In the genomic region with DNA sequence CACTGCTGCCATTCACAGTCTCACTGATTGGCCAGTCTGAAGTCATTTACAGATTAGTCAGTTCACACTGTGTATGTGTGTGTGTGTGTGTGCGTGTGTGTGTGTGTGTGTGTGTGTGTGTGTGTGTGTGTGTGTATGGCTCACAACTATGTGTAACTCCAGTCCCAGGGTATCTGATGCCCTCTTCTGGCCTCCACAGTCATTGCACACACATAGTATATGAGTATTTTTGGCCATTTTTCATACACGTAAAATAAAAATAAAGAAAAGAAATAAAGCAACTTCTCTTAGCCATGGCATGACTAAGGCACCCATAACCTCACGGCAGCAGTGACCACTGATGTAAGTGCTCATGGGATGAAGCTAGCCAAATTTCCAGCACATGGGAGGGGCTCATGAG, we compare ENCODE assay signal across 12 mouse cellular contexts. TPM values are rescaled to one million over a fixed set of nuclear protein-coding genes. Genes with fewer than 3 reads are reported as not detected.
A peak's percentile ranks its signal among the peaks of the same experiment; 100 is the strongest.
DNase-seq lines count a peak whose midpoint lies in the region; ATAC-seq and TF ChIP-seq lines count a peak whose summit lies in the region.
"Had no signal": no experiment of that assay in that cellular context is flagged by ENCODE, and none has a peak within 500 bp of the region (broad histone marks: within the 10 kb centered on the region; RNA-seq: fewer than 3 reads in every experiment).

No protein-coding gene starts in this region.

- H3K4me1 ChIP-seq in kidney, adult 2 months (ENCODE audit: control insufficient read depth, insufficient read depth, low read length), result no peaks in the 10 kb centered on the region
- H3K4me1 ChIP-seq in heart, embryonic 10.5 days, result peaks cover 5% of the 10 kb centered on the region; the same call in 1 of the 2 replicates
- H3K4me1 ChIP-seq: lung, embryonic 15.5 days had no signal

- ATAC-seq in erythroblast, adult 5-6 weeks (replicated peaks; ENCODE audit: low FRiP score, poor library complexity, severe bottlenecking), result no peak

- H3K27me3 ChIP-seq in kidney, adult 2 months (replicated peaks; ENCODE audit: control insufficient read depth, insufficient read depth, low read length), result no peaks in the 10 kb centered on the region
- H3K27me3 ChIP-seq in heart, embryonic 10.5 days (ENCODE audit: insufficient read depth, poor library complexity, severe bottlenecking), result no peaks in the 10 kb centered on the region
- H3K27me3 ChIP-seq: hindbrain, embryonic 13.5 days; lung, embryonic 15.5 days had no signal

- TF ChIP-seq POLR2A in kidney, adult 2 months (IDR thresholded peaks at IDR 0.05; ENCODE audit: low read depth, low read length), result no peak
- no peak for TF ChIP-seq POLR2A in brain, embryonic 14.5 days (IDR thresholded peaks at IDR 0.05; ENCODE audit: borderline replicate concordance, extremely low read depth, insufficient read depth, insufficient read length, poor library complexity, severe bottlenecking)

- H3K36me3 ChIP-seq in kidney, adult 2 months (ENCODE audit: control insufficient read depth, insufficient read depth, low read length), result peaks cover 3% of the 10 kb centered on the region
- H3K36me3 ChIP-seq in heart, embryonic 10.5 days, result peaks cover 29% of the 10 kb centered on the region

- H3K4me3 ChIP-seq in kidney, adult 2 months (ENCODE audit: insufficient read depth, low read depth, low read length), result no peak overlapping the region
- H3K4me3 ChIP-seq in heart, embryonic 10.5 days, result no peak overlapping the region
- H3K4me3 ChIP-seq: hindbrain, embryonic 13.5 days; lung, embryonic 15.5 days; midbrain, embryonic 10.5 days had no signal

- peak; percentile 16; the same call in 1 of the 2 replicates for TF ChIP-seq CTCF in kidney, adult 2 months (conservative IDR thresholded peaks at IDR 0.05; ENCODE audit: insufficient read depth, insufficient read length, low read depth, low read length)
- peak; percentile 23; the same call in 1 of the 2 replicates for TF ChIP-seq CTCF in brain, embryonic 14.5 days (IDR thresholded peaks at IDR 0.05; ENCODE audit: borderline replicate concordance, extremely low read depth, insufficient read depth, insufficient read length)

- 87% methylated on average over 3 of the region's 3 CpGs for WGBS in kidney, adult 2 months
- 95% methylated on average over 3 of the region's 3 CpGs for WGBS in heart, embryonic 10.5 days

- H3K9me3 ChIP-seq in heart, embryonic 10.5 days, result no peaks in the 10 kb centered on the region
- H3K9me3 ChIP-seq: hindbrain, embryonic 13.5 days; lung, embryonic 15.5 days; midbrain, embryonic 10.5 days had no signal

- DNase-seq in kidney, adult 2 months, result no peak
- DNase-seq in kidney, adult 11 months, result no peak
- peak; percentile 16 for DNase-seq in thymus, postnatal 14 days
- no peak for DNase-seq in thymus, postnatal 10 days (ENCODE audit: low spot score in 2 of 2)
- DNase-seq in brain, embryonic 14.5 days (ENCODE audit: low read depth), result no peak
- no peak for DNase-seq in heart, embryonic 10.5 days (ENCODE audit: low spot score)
- DNase-seq: cerebellum, adult 11-12 months; kidney, postnatal 10 days had no signal

- no peak overlapping the region for H3K27ac ChIP-seq in kidney, adult 2 months (ENCODE audit: insufficient read depth, low read depth, low read length)
- H3K27ac ChIP-seq in heart, embryonic 10.5 days, result no peak overlapping the region
- H3K27ac ChIP-seq: hindbrain, embryonic 13.5 days; lung, embryonic 15.5 days; midbrain, embryonic 10.5 days had no signal

RNA-seq across cellular contexts. Expression of gene Inpp1, which starts 23.8 kb away (rescaled TPM):
- 6.8 and 6.9 TPM in 2 replicates for polyA plus RNA-seq in kidney, adult 2 months (2012; rRNA removed)
- 19.9 and 22.9 TPM in 2 replicates for polyA plus RNA-seq in brain, embryonic 14.5 days (2012; rRNA removed)
- total RNA-seq in erythroblast, adult 5-6 weeks (2015; ENCODE audit: low replicate concordance), result 2.7 and 4.6 TPM in 2 replicates
- total RNA-seq in erythroblast, adult 5-6 weeks (2017; ENCODE audit: low replicate concordance), result 5.2 and 6.5 TPM in 2 replicates
- 13.8 and 15.5 TPM in 2 replicates for polyA plus RNA-seq in heart, embryonic 10.5 days (2016; fragmentation: Nextera tagmentation; extraction: Ambion mirVana)

RNA-seq across cellular contexts. Expression of gene Hibch, which starts 51.0 kb away (rescaled TPM):
- polyA plus RNA-seq in kidney, adult 2 months (2012; rRNA removed), result 39.2 and 49.7 TPM in 2 replicates
- polyA plus RNA-seq in brain, embryonic 14.5 days (2012; rRNA removed), result 21.7 and 23.6 TPM in 2 replicates
- total RNA-seq in erythroblast, adult 5-6 weeks (2015; ENCODE audit: low replicate concordance), result 14.2 and 15.5 TPM in 2 replicates
- 16.9 and 20.4 TPM in 2 replicates for total RNA-seq in erythroblast, adult 5-6 weeks (2017; ENCODE audit: low replicate concordance)
- 28.4 and 30.4 TPM in 2 replicates for polyA plus RNA-seq in heart, embryonic 10.5 days (2016; fragmentation: Nextera tagmentation; extraction: Ambion mirVana)
